Mouse (Mus musculus) neural tube, embryonic 10.5 days (tissue): ENCODE measurements around the gene Gm20481.
"Not testable (repeated sequence)": the region's sequence is repeated elsewhere in the genome, so short reads cannot be mapped to it uniquely, and the experiment has no call there.

Experiments used
- DNase-seq: peaks from one replicate; pipeline ENCODE4 v3.0.0-alpha.2; 2017; ENCODE audit warnings: low spot score; ENCODE audit errors: extremely low spot score

The Gm20481 gene

GRCm38 (mm10) chr17:34975581-34976492 is 6.1 kb downstream of the Gm20481 start:
- no peak for DNase-seq

- no peak for DNase-seq
Measured at GRCm38 (mm10) chr17:34977000-34977399, 7.3 kb downstream of the Gm20481 start.

GRCm38 (mm10) chr17:34978239-34978638 is 8.5 kb downstream of the Gm20481 start:
- no peak for DNase-seq

GRCm38 (mm10) chr17:34979631-34980030 is 9.9 kb downstream of the Gm20481 start:
- no peak for DNase-seq

- no peak for DNase-seq
Measured at GRCm38 (mm10) chr17:34980655-34981054, 10.9 kb downstream of the Gm20481 start.

GRCm38 (mm10) chr17:34981690-34982180 is 12.0 kb downstream of the Gm20481 start, which contains the start of gene Lsm2:
Gene Lsm2 (plus strand): TSS chr17:34981862.
- peak; percentile 93 for DNase-seq

GRCm38 (mm10) chr17:34982328-34982727 is 12.6 kb downstream of the Gm20481 start:
- DNase-seq = no peak

GRCm38 (mm10) chr17:34984218-34984617 is 14.5 kb downstream of the Gm20481 start:
- DNase-seq = no peak

GRCm38 (mm10) chr17:34994751-34995150 is 25.0 kb downstream of the Gm20481 start:
- no peak for DNase-seq

GRCm38 (mm10) chr17:34995192-34995591 is 25.5 kb downstream of the Gm20481 start:
- DNase-seq = not testable (repeated sequence)

- DNase-seq = not testable (repeated sequence)
Measured at GRCm38 (mm10) chr17:34995927-34996326, 26.2 kb downstream of the Gm20481 start.

- no peak for DNase-seq
Measured at GRCm38 (mm10) chr17:34996411-34997141, 26.9 kb downstream of the Gm20481 start.

GRCm38 (mm10) chr17:34997142-34997483 is 27.4 kb downstream of the Gm20481 start:
- no peak for DNase-seq

- no peak for DNase-seq
Measured at GRCm38 (mm10) chr17:34998526-34999430, 29.1 kb downstream of the Gm20481 start.

GRCm38 (mm10) chr17:34999871-35000716 is 30.4 kb downstream of the Gm20481 start:
- peak; percentile 57 for DNase-seq

- peak; percentile 99 for DNase-seq
Measured at GRCm38 (mm10) chr17:35000717-35001451, 31.2 kb downstream of the Gm20481 start, which contains the start of gene Vars. Gene Vars (plus strand): TSS chr17:35000987.

- DNase-seq = no peak
Measured at GRCm38 (mm10) chr17:35001452-35002152, 31.9 kb downstream of the Gm20481 start.

- DNase-seq = no peak
Measured at GRCm38 (mm10) chr17:35002153-35002865, 32.6 kb downstream of the Gm20481 start.
